Comparison of ENCODE assay signal across 8 mouse cellular contexts in genomic region chr8:110267268-110267667, GRCm38 (mm10). TPM values are rescaled to one million over a fixed set of nuclear protein-coding genes. Genes with fewer than 3 reads are reported as not detected.
A peak's percentile ranks its signal among the peaks of the same experiment; 100 is the strongest.
DNase-seq lines count a peak whose midpoint lies in the region; ATAC-seq lines count a peak whose summit lies in the region.

No protein-coding gene starts in this region.

- peaks cover 10% of the 10 kb centered on the region for H3K4me1 ChIP-seq in kidney, embryonic 15.5 days
- H3K4me1 ChIP-seq in embryonic facial prominence, embryonic 11.5 days (ENCODE audit: control insufficient read depth, insufficient read depth, low read length): no peaks in the 10 kb centered on the region
- no peaks in the 10 kb centered on the region; the same call in none of the 2 replicates for H3K4me1 ChIP-seq in intestine, embryonic 14.5 days (replicated peaks; ENCODE audit: control insufficient read depth, insufficient read depth, low read length)
- peaks cover 6% of the 10 kb centered on the region; the same call in 1 of the 2 replicates for H3K4me1 ChIP-seq in midbrain, embryonic 16.5 days (ENCODE audit: control insufficient read depth, insufficient read depth, low read length)

- peaks cover 5% of the 10 kb centered on the region; the same call in 1 of the 2 replicates for H3K27me3 ChIP-seq in kidney, embryonic 15.5 days
- H3K27me3 ChIP-seq in embryonic facial prominence, embryonic 11.5 days (ENCODE audit: control insufficient read depth, insufficient read depth, low read length): no peaks in the 10 kb centered on the region
- no peaks in the 10 kb centered on the region for H3K27me3 ChIP-seq in intestine, embryonic 14.5 days (replicated peaks; ENCODE audit: control insufficient read depth, insufficient read depth, low read length)
- no peaks in the 10 kb centered on the region; the same call in 1 of the 2 replicates for H3K27me3 ChIP-seq in midbrain, embryonic 16.5 days (ENCODE audit: control insufficient read depth, insufficient read depth, low read depth, low read length)

- DNase-seq in kidney, postnatal 10 days: no peak
- DNase-seq in embryonic facial prominence, embryonic 11.5 days (ENCODE audit: low spot score): peak; percentile 42
- DNase-seq in intestine, embryonic 14.5 days (ENCODE audit: low spot score): no peak
- DNase-seq in thymus, postnatal 10 days (ENCODE audit: low spot score in 2 of 2): no peak
- DNase-seq in MN1 (ENCODE audit: low spot score): no peak
- DNase-seq in thymus, adult 18-20 months: no peak

- peak overlapping the region; percentile 82 for H3K4me2 ChIP-seq in kidney, embryonic 15.5 days
- H3K4me2 ChIP-seq in embryonic facial prominence, embryonic 11.5 days (ENCODE audit: low read depth, low read length): peak overlapping the region; percentile 72
- H3K4me2 ChIP-seq in intestine, embryonic 14.5 days (ENCODE audit: low read length): peak overlapping the region; percentile 76
- H3K4me2 ChIP-seq in midbrain, embryonic 16.5 days (ENCODE audit: low read length): peak overlapping the region; percentile 72

- no peaks in the 10 kb centered on the region for H3K36me3 ChIP-seq in kidney, embryonic 15.5 days
- H3K36me3 ChIP-seq in embryonic facial prominence, embryonic 11.5 days (replicated peaks; ENCODE audit: control insufficient read depth, insufficient read depth, low read depth, low read length): no peaks in the 10 kb centered on the region
- H3K36me3 ChIP-seq in intestine, embryonic 14.5 days (ENCODE audit: control insufficient read depth, insufficient read depth, low read length): no peaks in the 10 kb centered on the region
- H3K36me3 ChIP-seq in midbrain, embryonic 16.5 days (ENCODE audit: control insufficient read depth, insufficient read depth, low read length): no peaks in the 10 kb centered on the region

- no peak overlapping the region for H3K27ac ChIP-seq in kidney, embryonic 15.5 days
- H3K27ac ChIP-seq in embryonic facial prominence, embryonic 11.5 days (replicated peaks; ENCODE audit: low read depth, low read length): no peak overlapping the region
- H3K27ac ChIP-seq in intestine, embryonic 14.5 days (ENCODE audit: low read depth): no peak overlapping the region
- H3K27ac ChIP-seq in midbrain, embryonic 16.5 days (ENCODE audit: low read length): no peak overlapping the region

- peak overlapping the region; percentile 49 for H3K4me3 ChIP-seq in kidney, embryonic 15.5 days (replicated peaks)
- H3K4me3 ChIP-seq in embryonic facial prominence, embryonic 11.5 days (ENCODE audit: low read depth, low read length): peak overlapping the region; percentile 38
- H3K4me3 ChIP-seq in intestine, embryonic 14.5 days (ENCODE audit: low read depth, low read length): peak overlapping the region; percentile 43
- H3K4me3 ChIP-seq in midbrain, embryonic 16.5 days (ENCODE audit: low read depth, low read length): no peak overlapping the region; the same call in 1 of the 2 replicates

- ATAC-seq in kidney, embryonic 15.5 days (replicated peaks; ENCODE audit: low FRiP score): no peak; the same call in 1 of the 2 replicates
- no peak for ATAC-seq in embryonic facial prominence, embryonic 11.5 days (replicated peaks; ENCODE audit: insufficient number of reproducible peaks, low FRiP score, low TSS enrichment, low read depth)
- ATAC-seq in intestine, embryonic 14.5 days (replicated peaks; ENCODE audit: low FRiP score, low TSS enrichment, low read depth): peak; percentile 30; the same call in 1 of the 2 replicates
- ATAC-seq in midbrain, embryonic 16.5 days: no peak

- peak overlapping the region; percentile 23; the same call in 1 of the 2 replicates for H3K9ac ChIP-seq in kidney, embryonic 15.5 days
- H3K9ac ChIP-seq in embryonic facial prominence, embryonic 11.5 days (replicated peaks; ENCODE audit: low read length): peak overlapping the region; percentile 30
- H3K9ac ChIP-seq in intestine, embryonic 14.5 days (ENCODE audit: low read length): peak overlapping the region; percentile 47
- no peak overlapping the region for H3K9ac ChIP-seq in midbrain, embryonic 16.5 days (ENCODE audit: low read depth, low read length)

- 11% methylated on average over 12 of the region's 12 CpGs for WGBS in kidney, embryonic 15.5 days
- 10% methylated on average over 12 of the region's 12 CpGs for WGBS in embryonic facial prominence, embryonic 11.5 days
- 5% methylated on average over 12 of the region's 12 CpGs for WGBS in intestine, embryonic 14.5 days
- WGBS in midbrain, embryonic 16.5 days: 14% methylated on average over 12 of the region's 12 CpGs

- H3K9me3 ChIP-seq in kidney, embryonic 15.5 days (replicated peaks): no peaks in the 10 kb centered on the region
- no peaks in the 10 kb centered on the region for H3K9me3 ChIP-seq in embryonic facial prominence, embryonic 11.5 days (replicated peaks; ENCODE audit: control insufficient read depth, low read length)
- H3K9me3 ChIP-seq in intestine, embryonic 14.5 days (ENCODE audit: control insufficient read depth, low read length): 0 out of 2 replicates have a peak, but pooled peaks cover 4% of the 10 kb centered on the region
- no peaks in the 10 kb centered on the region for H3K9me3 ChIP-seq in midbrain, embryonic 16.5 days (replicated peaks; ENCODE audit: control insufficient read depth, low read length, poor library complexity, severe bottlenecking)

RNA-seq across cellular contexts. Expression of gene Hydin, which starts 0.5 kb away (rescaled TPM):
- polyA plus RNA-seq in kidney, embryonic 15.5 days (2015; fragmentation: Nextera tagmentation; extraction: Ambion mirVana): 0.04 and 0.05 TPM in 2 replicates
- polyA plus RNA-seq in embryonic facial prominence, embryonic 11.5 days (2014; fragmentation: Nextera tagmentation; extraction: Ambion mirVana): 0.17 TPM in 1 of 2 replicates, not detected in the other
- polyA plus RNA-seq in intestine, embryonic 14.5 days (2014; fragmentation: Nextera tagmentation; extraction: Ambion mirVana): 0.01 and 0.12 TPM in 2 replicates
- 0.25 and 0.45 TPM in 2 replicates for polyA plus RNA-seq in midbrain, embryonic 16.5 days (2015; fragmentation: Nextera tagmentation; extraction: Ambion mirVana)

RNA-seq across cellular contexts. Expression of gene Cmtr2, which starts 51.8 kb away (rescaled TPM):
- polyA plus RNA-seq in kidney, embryonic 15.5 days (2015; fragmentation: Nextera tagmentation; extraction: Ambion mirVana): 9.5 and 10.1 TPM in 2 replicates
- 10.0 and 10.8 TPM in 2 replicates for polyA plus RNA-seq in embryonic facial prominence, embryonic 11.5 days (2014; fragmentation: Nextera tagmentation; extraction: Ambion mirVana)
- polyA plus RNA-seq in intestine, embryonic 14.5 days (2014; fragmentation: Nextera tagmentation; extraction: Ambion mirVana): 9.4 and 10.8 TPM in 2 replicates
- 13.2 and 13.6 TPM in 2 replicates for polyA plus RNA-seq in midbrain, embryonic 16.5 days (2015; fragmentation: Nextera tagmentation; extraction: Ambion mirVana)
